Mouse (Mus musculus) frontal cortex, postnatal 14 days (tissue): ENCODE data around the gene Tmprss11c.
"Not testable (repeated sequence)": the region's sequence is repeated elsewhere in the genome, so short reads cannot be mapped to it uniquely, and the experiment has no call there.

Source experiments
- DNase-seq, 2 experiments: peaks; one replicate each; pipeline ENCODE4 v3.0.0; 2022; ENCODE audit warnings: low spot score in 2 of 2

Gene Tmprss11c

GRCm38 (mm10) chr5:86289208-86289607 is at the start of gene Tmprss11c:
Gene Tmprss11c (minus strand): TSS chr5:86289308.
- DNase-seq: no peak

GRCm38 (mm10) chr5:86318018-86318956 is 29.2 kb upstream of the Tmprss11c start:
- DNase-seq: not testable (repeated sequence)

GRCm38 (mm10) chr5:86306116-86306515 is 17.0 kb upstream of the Tmprss11c start:
- no peak for DNase-seq

GRCm38 (mm10) chr5:86303877-86304276 is 14.8 kb upstream of the Tmprss11c start:
- DNase-seq: no peak

GRCm38 (mm10) chr5:86246559-86246958 is 42.5 kb downstream of the Tmprss11c start:
- no peak for DNase-seq

GRCm38 (mm10) chr5:86244880-86245279 is 44.2 kb downstream of the Tmprss11c start:
- no peak for DNase-seq

GRCm38 (mm10) chr5:86244275-86244674 is 44.8 kb downstream of the Tmprss11c start:
- no peak for DNase-seq

- DNase-seq: no peak
Measured at GRCm38 (mm10) chr5:86227156-86227853, 61.8 kb downstream of the Tmprss11c start.

GRCm38 (mm10) chr5:86197801-86198200 is 91.3 kb downstream of the Tmprss11c start, which contains the start of gene Gnrhr:
Gene Gnrhr (minus strand): TSS chr5:86197901.
- no peak for DNase-seq

GRCm38 (mm10) chr5:86191356-86191755 is 97.8 kb downstream of the Tmprss11c start:
- DNase-seq: no peak

GRCm38 (mm10) chr5:86190770-86191169 is 98.3 kb downstream of the Tmprss11c start:
- DNase-seq: no peak

GRCm38 (mm10) chr5:86190290-86190689 is 98.8 kb downstream of the Tmprss11c start:
- DNase-seq: no peak

GRCm38 (mm10) chr5:86187441-86187840 is 101.7 kb downstream of the Tmprss11c start:
- no peak for DNase-seq
